Mouse (Mus musculus) spleen, adult 12 weeks (tissue): ENCODE measurements around the gene Atad2b.
"Not testable (repeated sequence)": the region's sequence is repeated elsewhere in the genome, so short reads cannot be mapped to it uniquely, and the experiment has no call there.

ENCODE experiments used
- DNase-seq: peaks from one replicate; pipeline ENCODE4 v3.0.0; 2022; ENCODE audit warnings: low spot score

The Atad2b gene

GRCm38 (mm10) chr12:4911716-4912115, 5.4 kb upstream of the Atad2b start:
- no peak for DNase-seq

GRCm38 (mm10) chr12:4914441-4914840, 2.7 kb upstream of the Atad2b start:
- no peak for DNase-seq

- DNase-seq, result no peak
These were observed 2.2 kb upstream of the Atad2b start for GRCm38 (mm10) chr12:4914944-4915343.

GRCm38 (mm10) chr12:4917805-4918591, 845 bp downstream of the Atad2b start:
- DNase-seq, result peak; percentile 63

- DNase-seq, result no peak
These were observed 11.0 kb downstream of the Atad2b start for GRCm38 (mm10) chr12:4928197-4928596.

- DNase-seq, result no peak
These were observed 13.8 kb downstream of the Atad2b start for GRCm38 (mm10) chr12:4930820-4931548.

GRCm38 (mm10) chr12:4952272-4952671, 35.1 kb downstream of the Atad2b start:
- DNase-seq, result no peak

- no peak for DNase-seq
These were observed 36.0 kb downstream of the Atad2b start for GRCm38 (mm10) chr12:4953156-4953555.

- peak; percentile 60 for DNase-seq
These were observed 55.8 kb downstream of the Atad2b start for GRCm38 (mm10) chr12:4972939-4973338.

- DNase-seq, result no peak
These were observed 61.2 kb downstream of the Atad2b start for GRCm38 (mm10) chr12:4978324-4978723.

GRCm38 (mm10) chr12:4996981-4997380, 79.8 kb downstream of the Atad2b start:
- no peak for DNase-seq

GRCm38 (mm10) chr12:5005338-5005737, 88.2 kb downstream of the Atad2b start:
- no peak for DNase-seq

- DNase-seq, result not testable (repeated sequence)
These were observed 88.6 kb downstream of the Atad2b start for GRCm38 (mm10) chr12:5005776-5006175.

GRCm38 (mm10) chr12:5008638-5009037, 91.5 kb downstream of the Atad2b start:
- DNase-seq, result not testable (repeated sequence)

GRCm38 (mm10) chr12:5025226-5025861, 108.2 kb downstream of the Atad2b start:
- no peak for DNase-seq

- DNase-seq, result no peak
These were observed 111.9 kb downstream of the Atad2b start for GRCm38 (mm10) chr12:5029035-5029434.

GRCm38 (mm10) chr12:5038008-5038407, 120.9 kb downstream of the Atad2b start:
- DNase-seq, result no peak

- DNase-seq, result no peak
These were observed 127.0 kb downstream of the Atad2b start for GRCm38 (mm10) chr12:5044141-5044540.

- DNase-seq, result no peak
These were observed 131.0 kb downstream of the Atad2b start for GRCm38 (mm10) chr12:5048104-5048503.

GRCm38 (mm10) chr12:5067590-5067989, 150.4 kb downstream of the Atad2b start:
- no peak for DNase-seq

GRCm38 (mm10) chr12:5070131-5070530, 153.0 kb downstream of the Atad2b start:
- DNase-seq, result no peak

- no peak for DNase-seq
These were observed 156.0 kb downstream of the Atad2b start for GRCm38 (mm10) chr12:5073191-5073590.

GRCm38 (mm10) chr12:5081480-5081879, 164.3 kb downstream of the Atad2b start:
- DNase-seq, result no peak
